Mouse (Mus musculus) stomach, embryonic 14.5 days (tissue): Measurements from ENCODE around the gene Cyp1a2. TPM values are rescaled to one million over a fixed set of nuclear protein-coding genes. Genes with fewer than 3 reads are reported as not detected.

Source experiments
- ATAC-seq: fragments of 200-750 bp; cut with Nextera tagmentation; 2 replicates; pipeline ENCODE4 v1.8.0; 2017; ENCODE audit warnings: low read depth, moderate TSS enrichment; ENCODE audit not compliant: insufficient number of reproducible peaks, insufficient read depth, low FRiP score
- H3K27ac ChIP-seq: fragments of 300-500 bp; sonication (generic); 2 replicates; pipeline ENCODE4 v1.5.1; 2014; ENCODE audit warnings: mild to moderate bottlenecking, low read length, moderate library complexity, mixed read lengths
- H3K27me3 ChIP-seq: fragments of 300-500 bp; sonication (generic); 2 replicates; pipeline ENCODE4 v1.6.1; 2014; ENCODE audit warnings: low read length, control low read depth, mixed read lengths; ENCODE audit not compliant: control insufficient read depth, insufficient read depth
- H3K36me3 ChIP-seq: fragments of 300-500 bp; sonication (generic); 2 replicates; pipeline ENCODE4 v1.6.1; 2014; ENCODE audit warnings: mild to moderate bottlenecking, control low read depth, low read length, moderate library complexity, mixed read lengths; ENCODE audit not compliant: control insufficient read depth, insufficient read depth
- H3K4me1 ChIP-seq: fragments of 300-500 bp; sonication (generic); 2 replicates; pipeline ENCODE4 v1.6.1; 2014; ENCODE audit warnings: low read length, control low read depth, mixed read lengths; ENCODE audit not compliant: control insufficient read depth, insufficient read depth
- H3K4me2 ChIP-seq: fragments of 300-500 bp; sonication (generic); replicated peaks from 2 replicates; pipeline ENCODE4 v1.6.1; 2014; ENCODE audit warnings: low read depth, low read length, control low read depth
- H3K4me3 ChIP-seq: fragments of 300-500 bp; sonication (generic); 2 replicates; pipeline ENCODE4 v1.5.1; 2014; ENCODE audit warnings: low read depth, low read length, control low read depth
- H3K9ac ChIP-seq: fragments of 300-500 bp; sonication (generic); replicated peaks from 2 replicates; pipeline ENCODE4 v1.6.1; 2014; ENCODE audit warnings: low read depth, mild to moderate bottlenecking, control low read depth, low read length, moderate library complexity, mixed read lengths
- H3K9me3 ChIP-seq: fragments of 300-500 bp; sonication (generic); 2 replicates; pipeline ENCODE4 v1.6.1; 2016; ENCODE audit warnings: low read depth, low read length, control low read depth; ENCODE audit not compliant: control insufficient read depth
- WGBS: fragments of 180-500 bp; shearing (Covaris S2); extraction: QIAGEN DNeasy Blood & Tissue Kit; methylation state at CpG from one replicate; pipeline ENCODE4 v1.1.7; 2014; 5-methylcytosine and 5-hydroxymethylcytosine counted together
- polyA plus RNA-seq: library from polyadenylated mRNA; unstranded; fragments of >200 nt; fragmentation: Nextera tagmentation; extraction: Ambion mirVana; gene quantifications from 2 replicates; pipeline ENCODE4 v1.2.1, GENCODE M21; 2014

The Cyp1a2 gene
- polyA plus RNA-seq, 1 experiment from 2014 or later: not detected

- H3K9me3 ChIP-seq: no peaks in the 10 kb centered on the region
- H3K4me1 ChIP-seq: peaks cover 16% of the 10 kb centered on the region
- no peak overlapping the region for H3K27ac ChIP-seq
- H3K36me3 ChIP-seq: peaks cover 19% of the 10 kb centered on the region
- H3K9ac ChIP-seq: no peak overlapping the region
- no peak overlapping the region for H3K4me3 ChIP-seq
- WGBS: 34% methylated on average over 4 of the region's 4 CpGs
- no peak overlapping the region for H3K4me2 ChIP-seq
- H3K27me3 ChIP-seq: no peaks in the 10 kb centered on the region
- ATAC-seq: no peak
Observed at GRCm38 (mm10) chr9:57633481-57634024, 50.0 kb downstream of the Cyp1a2 start.

- no peaks in the 10 kb centered on the region for H3K4me1 ChIP-seq
- H3K4me3 ChIP-seq: no peak overlapping the region
- no peaks in the 10 kb centered on the region for H3K9me3 ChIP-seq
- ATAC-seq: peak; percentile 66; the same call in 1 of the 2 replicates
- no peaks in the 10 kb centered on the region for H3K27me3 ChIP-seq
- H3K4me2 ChIP-seq: no peak overlapping the region
- 67% methylated on average over 14 of the region's 14 CpGs for WGBS
- H3K36me3 ChIP-seq: peaks cover 57% of the 10 kb centered on the region
- H3K27ac ChIP-seq: no peak overlapping the region
- no peak overlapping the region for H3K9ac ChIP-seq
Observed at GRCm38 (mm10) chr9:57629118-57629874, 54.2 kb downstream of the Cyp1a2 start.

- Histone ChIP-seq H3K4me3 (no peak overlapping the region), H3K36me3 (peaks cover 57% of the 10 kb centered on the region), H3K4me2 (no peak overlapping the region), H3K27me3 (no peaks in the 10 kb centered on the region), H3K27ac (no peak overlapping the region), H3K9me3 (no peaks in the 10 kb centered on the region), H3K4me1 (no peaks in the 10 kb centered on the region), H3K9ac (no peak overlapping the region)
- 93% methylated on average over 12 of the region's 12 CpGs for WGBS
- ATAC-seq: no peak
Observed at GRCm38 (mm10) chr9:57628717-57629116, 54.8 kb downstream of the Cyp1a2 start.

- no peaks in the 10 kb centered on the region for H3K4me1 ChIP-seq
- H3K9me3 ChIP-seq: no peaks in the 10 kb centered on the region
- no peak overlapping the region for H3K9ac ChIP-seq
- ATAC-seq: no peak
- H3K4me2 ChIP-seq: no peak overlapping the region
- H3K27ac ChIP-seq: no peak overlapping the region
- H3K36me3 ChIP-seq: peaks cover 57% of the 10 kb centered on the region
- no peaks in the 10 kb centered on the region for H3K27me3 ChIP-seq
- no peak overlapping the region for H3K4me3 ChIP-seq
- WGBS: 91% methylated on average over 11 of the region's 11 CpGs
Observed at GRCm38 (mm10) chr9:57627892-57628291, 55.6 kb downstream of the Cyp1a2 start.

GRCm38 (mm10) chr9:57627191-57627590 is 56.3 kb downstream of the Cyp1a2 start:
- Histone ChIP-seq H3K4me1 (no peaks in the 10 kb centered on the region), H3K36me3 (peaks cover 57% of the 10 kb centered on the region)
- 89% methylated on average over 17 of the region's 17 CpGs for WGBS

More at GRCm38 (mm10) chr9:57627191-57627590, 56.3 kb downstream of the Cyp1a2 start:
- H3K4me3 ChIP-seq: no peak overlapping the region
- no peak overlapping the region for H3K4me2 ChIP-seq
- H3K9ac ChIP-seq: no peak overlapping the region
- no peak for ATAC-seq
- no peak overlapping the region for H3K27ac ChIP-seq
- no peaks in the 10 kb centered on the region for H3K27me3 ChIP-seq
- H3K9me3 ChIP-seq: no peaks in the 10 kb centered on the region

Other genes with a start within 250 kb of the Cyp1a2 start
- 30.1 and 32.7 TPM in 2 replicates for gene Ppcdc, start 243.6 kb downstream of the Cyp1a2 start, polyA plus RNA-seq
- gene Scamp5, start 215.6 kb downstream of the Cyp1a2 start, polyA plus RNA-seq: 17.9 and 20.0 TPM in 2 replicates
- 3.8 and 4.8 TPM in 2 replicates for gene Rpp25, start 179.7 kb downstream of the Cyp1a2 start, polyA plus RNA-seq
- 525 and 538 TPM in 2 replicates for gene Cox5a, start 162.4 kb downstream of the Cyp1a2 start, polyA plus RNA-seq
- 22.5 and 23.6 TPM in 2 replicates for gene Fam219b, start 146.2 kb downstream of the Cyp1a2 start, polyA plus RNA-seq
- gene Mpi, start 130.9 kb downstream of the Cyp1a2 start, polyA plus RNA-seq: 31.8 and 33.1 TPM in 2 replicates
- 85.2 and 87.8 TPM in 2 replicates for gene Scamp2, start 122.8 kb downstream of the Cyp1a2 start, polyA plus RNA-seq
- gene Ulk3, start 94.3 kb downstream of the Cyp1a2 start, polyA plus RNA-seq: 14.4 and 15.3 TPM in 2 replicates
- not detected in 2 replicates for gene Cplx3, start 77.4 kb downstream of the Cyp1a2 start, polyA plus RNA-seq
- gene Lman1l, start 62.9 kb downstream of the Cyp1a2 start, polyA plus RNA-seq: not detected in 2 replicates
- gene Csk, start 30.1 kb downstream of the Cyp1a2 start, polyA plus RNA-seq: 29.1 and 30.9 TPM in 2 replicates
- gene Cyp1a1, start 4.2 kb upstream of the Cyp1a2 start, polyA plus RNA-seq: not detected in 2 replicates
- gene Edc3, start 24.8 kb upstream of the Cyp1a2 start, polyA plus RNA-seq: 22.8 and 23.1 TPM in 2 replicates
- gene Clk3, start 82.2 kb upstream of the Cyp1a2 start, polyA plus RNA-seq: 66.0 and 73.1 TPM in 2 replicates
- 5.5 and 8.5 TPM in 2 replicates for gene Arid3b, start 153.1 kb upstream of the Cyp1a2 start, polyA plus RNA-seq
- 93.1 and 101 TPM in 2 replicates for gene Ubl7, start 227.3 kb upstream of the Cyp1a2 start, polyA plus RNA-seq